Mouse (Mus musculus): ENCODE measurements around the gene Prpsap1.

DNA sequence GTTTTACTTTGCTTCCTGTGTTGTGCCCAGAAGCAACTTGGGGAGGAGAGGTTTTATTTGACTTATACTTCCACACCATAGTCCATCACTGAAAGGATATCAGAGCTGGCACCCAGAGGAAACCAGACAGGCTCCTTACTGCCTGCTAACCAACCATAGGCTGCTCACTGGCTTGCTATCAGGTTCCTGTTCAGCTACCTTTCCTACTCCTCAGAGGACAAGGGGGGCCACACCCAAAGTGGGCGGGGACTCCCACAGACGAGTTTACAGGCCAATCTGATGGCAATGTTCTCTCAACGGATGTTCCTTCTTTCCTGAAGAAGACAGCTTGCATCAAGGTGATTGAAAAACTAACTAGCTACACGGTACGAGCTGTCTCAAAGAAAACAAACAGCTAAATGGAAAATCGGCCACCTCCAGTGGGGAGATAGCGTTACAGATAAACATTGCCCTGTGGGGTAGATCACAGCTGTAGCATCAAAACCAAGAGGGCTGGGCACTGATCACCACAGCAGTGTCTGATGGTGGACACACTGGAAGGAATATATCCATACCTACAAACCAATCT is 17.4 kb upstream of the Prpsap1 start:
- TF ChIP-seq POLR2A (IDR thresholded peaks at IDR 0.05; ENCODE audit: insufficient read length, low read depth) = no peak
- TF ChIP-seq MAX (IDR thresholded peaks at IDR 0.05; ENCODE audit: low read depth) = no peak
- no peak for TF ChIP-seq MYOG (IDR thresholded peaks at IDR 0.05; ENCODE audit: control insufficient read depth in 1 of 3, insufficient read depth in 1 of 3, insufficient read length in 2 of 3, low read depth in 2 of 3)
- TF ChIP-seq E2F4 (IDR thresholded peaks at IDR 0.05; ENCODE audit: insufficient read depth) = no peak
- no peak for TF ChIP-seq MYOD1 (IDR thresholded peaks at IDR 0.05; ENCODE audit: control insufficient read depth in 1 of 3, insufficient read length in 2 of 3, low read depth in 2 of 3)
- TF ChIP-seq USF1 (IDR thresholded peaks at IDR 0.05; ENCODE audit: low read depth) = no peak
- TF ChIP-seq CEBPB (IDR thresholded peaks at IDR 0.05; ENCODE audit: insufficient read depth, poor library complexity, severe bottlenecking) = no peak
- TF ChIP-seq POLR2AphosphoS2 (IDR thresholded peaks at IDR 0.05; ENCODE audit: insufficient read length, low read depth) = no peak
- TF ChIP-seq REST (IDR thresholded peaks at IDR 0.05; ENCODE audit: insufficient read depth, insufficient read length) = no peak
- TF ChIP-seq TCF12 (IDR thresholded peaks at IDR 0.05; ENCODE audit: insufficient read depth, poor library complexity, severe bottlenecking) = no peak
